Mouse (Mus musculus) stomach, postnatal 0 days (tissue): ENCODE measurements around the gene Tmcc2.

ENCODE experiments used
- CTCF ChIP-seq: IDR thresholded peaks from 2 replicates; pipeline ENCODE4 v1.5.1; 2016; ENCODE audit warnings: antibody characterized with exemption, low read depth, mild to moderate bottlenecking, moderate library complexity
- EP300 ChIP-seq: optimal IDR thresholded peaks from 2 replicates; pipeline ENCODE3; 2016; ENCODE audit warnings: antibody characterized with exemption

DNA sequence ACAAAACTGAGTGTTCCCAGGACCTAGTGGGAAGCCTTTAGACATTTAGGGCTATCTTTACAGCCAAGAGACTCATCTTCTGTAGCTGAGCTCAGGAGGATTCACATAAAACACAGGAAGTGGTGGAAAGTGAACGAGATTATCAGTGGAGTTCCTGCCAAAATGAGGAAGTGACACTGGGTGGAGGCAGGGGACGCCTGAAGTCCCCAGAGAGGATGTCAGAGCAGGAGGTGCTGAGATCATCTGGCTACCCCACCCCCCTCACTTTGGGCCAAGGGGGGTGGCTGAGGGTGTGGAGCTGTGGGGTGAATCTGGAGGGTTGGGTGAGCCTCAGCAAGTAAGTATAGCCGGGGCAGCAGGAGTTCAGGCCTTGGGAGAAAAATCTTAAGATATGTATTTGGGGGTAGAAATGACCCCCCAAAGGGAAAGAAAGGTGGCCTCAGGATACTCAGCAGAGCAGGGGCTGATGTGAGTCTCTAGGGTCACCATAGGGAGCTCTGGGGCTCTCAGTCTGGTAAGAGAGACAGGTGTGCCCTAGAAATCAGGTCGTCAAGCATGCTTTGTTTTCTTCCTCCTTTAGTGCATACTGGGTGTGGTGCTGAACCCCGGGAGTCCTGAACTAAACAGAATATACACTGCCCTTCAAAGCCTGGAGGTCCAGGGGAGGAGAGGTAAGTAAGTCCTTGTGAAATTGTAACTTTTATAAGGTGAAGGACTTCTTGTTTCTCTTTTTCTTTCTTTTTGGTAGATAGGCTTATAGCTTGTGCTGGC lies 49.2 kb downstream of the Tmcc2 start:
- TF ChIP-seq CTCF (no peak), EP300 (no peak)
